Mouse (Mus musculus): ENCODE measurements at regions not wholly inside any gene's neighbourhood (a gene's known extent, or its start where the extent isn't known, plus 50 kb on each side); places are given as distances from the start of the nearest gene placed in this dataset.

DNA sequence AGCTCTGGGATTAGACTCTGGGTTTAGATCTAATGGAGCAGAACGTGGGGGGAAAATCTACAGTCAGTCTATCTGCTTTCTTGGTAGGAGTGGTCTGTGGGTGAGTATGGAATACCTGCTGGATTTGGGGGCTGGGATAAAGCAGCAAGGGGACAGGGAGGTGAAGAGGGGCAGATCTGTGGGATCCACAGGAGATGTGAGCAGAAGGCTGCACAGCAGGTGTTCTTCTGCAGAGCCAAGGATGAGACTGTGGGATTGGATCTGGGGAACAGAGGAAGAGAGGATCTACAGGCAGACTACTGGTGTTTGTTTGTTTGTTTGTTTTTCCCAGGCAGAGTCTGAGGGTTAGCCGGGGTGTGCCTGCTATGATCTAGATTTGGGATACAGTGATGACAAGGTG is 284.5 kb downstream of the Phkb start:
- TF ChIP-seq CTCF (IDR thresholded peaks at IDR 0.05; ENCODE audit: extremely low read depth, insufficient read length, insufficient replicate concordance, low read depth, low read length) (no peak), POLR2A (IDR thresholded peaks at IDR 0.05; ENCODE audit: low read depth, low read length) (no peak)

Data from small intestine, adult 2 months (tissue).